Mouse (Mus musculus): ENCODE results near the gene D930007J09Rik.

Gene D930007J09Rik

DNA sequence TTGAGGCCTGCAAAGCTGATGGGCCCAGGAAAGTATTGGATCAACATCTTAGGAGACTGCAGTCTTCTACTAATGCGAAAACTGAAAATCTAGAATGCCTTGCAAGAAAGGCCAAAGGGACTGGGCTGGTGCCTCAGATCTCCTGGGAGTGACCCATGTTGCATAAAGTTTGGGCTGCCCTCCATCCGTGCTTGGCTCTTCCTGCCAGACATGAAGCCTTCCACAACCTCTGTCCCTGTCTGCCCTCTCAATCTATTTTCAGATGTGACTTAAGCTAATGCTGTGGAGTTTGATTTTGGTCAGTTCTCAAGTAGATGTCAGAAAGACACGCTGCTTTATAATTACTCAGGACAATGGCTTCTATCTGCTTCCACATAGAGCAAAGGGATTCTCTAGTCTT, 39.5 kb downstream of the D930007J09Rik start:
- no peak overlapping the region for H3K4me3 ChIP-seq (replicated peaks; ENCODE audit: low read length)
- H3K36me3 ChIP-seq (ENCODE audit: insufficient read depth, low read length), result no peaks in the 10 kb centered on the region
- H3K27me3 ChIP-seq (ENCODE audit: insufficient read depth, low read length), result 0 out of 2 replicates have a peak, but pooled peaks cover 2% of the 10 kb centered on the region
- TF ChIP-seq NANOG (IDR thresholded peaks at IDR 0.05; ENCODE audit: borderline replicate concordance, low read length) (no peak), POU5F1 (IDR thresholded peaks at IDR 0.05; ENCODE audit: borderline replicate concordance, low read length) (no peak), CTCF (conservative IDR thresholded peaks at IDR 0.05; ENCODE audit: low read length) (no peak)
- peaks cover 22% of the 10 kb centered on the region for H3K4me1 ChIP-seq (replicated peaks; ENCODE audit: low read depth, low read length)
- no peaks in the 10 kb centered on the region for H3K9me3 ChIP-seq (ENCODE audit: low read length)

DNA sequence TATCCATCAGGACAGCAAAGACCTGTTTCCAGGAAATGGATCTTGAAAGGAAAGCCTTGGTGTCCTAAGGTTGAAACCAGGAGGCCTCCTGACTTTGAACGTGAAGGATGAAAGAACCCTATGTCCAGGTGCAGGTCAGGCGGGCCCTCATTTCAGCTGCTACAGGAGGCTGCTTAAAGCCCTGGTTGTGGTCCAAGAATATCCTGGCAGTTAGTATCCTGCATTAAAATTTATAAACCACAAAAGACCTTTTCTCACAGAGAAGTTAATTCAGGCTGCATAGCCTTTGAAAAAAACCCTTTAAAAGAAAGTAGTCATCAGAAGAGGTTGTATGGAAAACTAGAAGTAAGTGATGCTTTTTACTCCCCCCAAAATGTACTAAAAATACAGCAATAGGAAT, 41.9 kb downstream of the D930007J09Rik start:
- TF ChIP-seq POU5F1 (IDR thresholded peaks at IDR 0.05; ENCODE audit: borderline replicate concordance, low read length), result no peak
- no peak for TF ChIP-seq NANOG (IDR thresholded peaks at IDR 0.05; ENCODE audit: borderline replicate concordance, low read length)
- TF ChIP-seq CTCF (conservative IDR thresholded peaks at IDR 0.05; ENCODE audit: low read length), result no peak

DNA sequence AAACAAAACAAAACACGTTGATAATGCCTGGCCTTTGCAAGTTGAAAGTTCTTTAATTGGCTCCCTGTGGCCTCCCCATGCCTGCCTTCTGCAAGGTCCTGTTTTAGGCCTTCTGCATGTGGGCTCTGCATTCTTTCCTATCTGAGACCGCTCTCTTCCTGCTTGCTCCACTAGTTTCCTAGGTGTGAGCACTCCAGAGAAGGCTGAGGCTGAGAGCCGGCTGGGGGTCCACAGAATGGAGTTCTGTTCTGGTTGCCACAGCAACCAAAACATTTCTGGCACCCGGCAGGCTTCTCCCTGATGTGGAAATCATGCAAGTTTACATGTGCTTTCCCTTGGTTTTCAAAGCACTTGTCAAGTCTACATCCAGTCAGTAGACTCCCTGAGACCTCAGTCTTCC, 43.6 kb downstream of the D930007J09Rik start:
- H3K36me3 ChIP-seq (ENCODE audit: insufficient read depth, low read length), result no peaks in the 10 kb centered on the region
- H3K9me3 ChIP-seq (ENCODE audit: low read length), result no peaks in the 10 kb centered on the region
- H3K4me1 ChIP-seq (replicated peaks; ENCODE audit: low read depth, low read length), result peaks cover 4% of the 10 kb centered on the region
- no peak for TF ChIP-seq NANOG (IDR thresholded peaks at IDR 0.05; ENCODE audit: borderline replicate concordance, low read length)
- no peak for TF ChIP-seq CTCF (conservative IDR thresholded peaks at IDR 0.05; ENCODE audit: low read length)
- TF ChIP-seq POU5F1 (IDR thresholded peaks at IDR 0.05; ENCODE audit: borderline replicate concordance, low read length), result no peak
- no peak overlapping the region for H3K4me3 ChIP-seq (replicated peaks; ENCODE audit: low read length)
- H3K27me3 ChIP-seq (ENCODE audit: insufficient read depth, low read length), result 0 out of 2 replicates have a peak, but pooled peaks cover 2% of the 10 kb centered on the region

More for the DNA sequence above, 41.9 kb downstream of the D930007J09Rik start:
- Histone ChIP-seq H3K4me1 (replicated peaks; ENCODE audit: low read depth, low read length) (peaks cover 17% of the 10 kb centered on the region), H3K27me3 (ENCODE audit: insufficient read depth, low read length) (0 out of 2 replicates have a peak, but pooled peaks cover 2% of the 10 kb centered on the region), H3K9me3 (ENCODE audit: low read length) (no peaks in the 10 kb centered on the region), H3K4me3 (replicated peaks; ENCODE audit: low read length) (no peak overlapping the region), H3K36me3 (ENCODE audit: insufficient read depth, low read length) (no peaks in the 10 kb centered on the region)
